Mouse (Mus musculus) brain, embryonic 14.5 days (tissue): ENCODE data around the gene Irf3.

Experiments
- CTCF ChIP-seq: fragments of 200-500 bp; IDR thresholded peaks from 2 replicates; pipeline ENCODE4 v1.5.1; 2012; ENCODE audit warnings: inconsistent platforms, mild to moderate bottlenecking, moderate library complexity, borderline replicate concordance; ENCODE audit not compliant: insufficient read depth, insufficient read length; ENCODE audit errors: extremely low read depth
- POLR2A ChIP-seq: fragments of 200-500 bp; IDR thresholded peaks from 2 replicates; pipeline ENCODE4 v1.6.1; 2012; ENCODE audit warnings: mild to moderate bottlenecking, inconsistent platforms, borderline replicate concordance; ENCODE audit not compliant: poor library complexity, insufficient read depth, insufficient read length, severe bottlenecking; ENCODE audit errors: extremely low read depth

DNA sequence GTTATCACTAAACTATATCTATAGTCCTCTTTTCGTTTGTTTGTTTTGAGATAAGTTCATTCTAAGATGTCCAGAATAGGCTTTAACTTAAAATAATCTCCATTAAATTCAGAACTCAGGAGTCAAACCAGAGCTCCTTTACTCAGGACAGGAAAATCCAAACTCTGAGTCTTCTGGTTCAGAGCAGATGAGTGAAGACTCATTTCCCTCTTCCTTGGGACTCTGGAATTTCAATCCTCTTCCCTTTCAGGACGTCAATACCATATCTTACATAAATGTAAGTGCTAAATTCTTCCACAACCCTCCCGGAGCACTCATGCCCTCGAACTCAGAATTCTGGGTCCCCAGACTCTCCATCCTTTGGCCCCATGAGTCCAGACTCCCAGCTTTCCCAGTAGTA lies 19.3 kb downstream of the Irf3 start:
- TF ChIP-seq POLR2A: no peak
- no peak for TF ChIP-seq CTCF
